Mouse (Mus musculus) left cerebral cortex, postnatal 25 days (tissue): Measurements from ENCODE around the gene Wdr91. TPM values are rescaled to one million over a fixed set of nuclear protein-coding genes. Genes with fewer than 3 reads are reported as not detected.

Experiments used
- DNase-seq, 2 experiments: peaks; one replicate each; pipeline ENCODE4 v3.0.0; 2022; ENCODE audit warnings: low spot score in 2 of 2, mixed read lengths in 1 of 2
- intact Hi-C: fragments of 180-260 bp; cut with DNase I; formaldehyde crosslinking; loops from one replicate; pipeline ENCODE4 v1.15.1; 2025
- total RNA-seq, 2 experiments: library from RNA; stranded (reverse); gene quantifications; 2 replicates each; pipeline ENCODE4 v1.2.3; 2021

Gene Wdr91
- total RNA-seq, 2 experiments from 2014 or later, result 28.3 to 36.4 TPM

- intact Hi-C loops, result no loop called here
- DNase-seq, result no peak
Observed at GRCm38 (mm10) chr6:34867301-34867994, 43.2 kb downstream of the Wdr91 start.

- no peak for DNase-seq
- intact Hi-C loops, result no loop called here
Observed at GRCm38 (mm10) chr6:34866786-34867185, 43.9 kb downstream of the Wdr91 start.

- DNase-seq, result no peak
- intact Hi-C loops, result no loop called here
Observed at GRCm38 (mm10) chr6:34865711-34866593, 44.7 kb downstream of the Wdr91 start.

- DNase-seq, result no peak
- intact Hi-C loops, result no loop called here
Observed at GRCm38 (mm10) chr6:34865213-34865612, 45.5 kb downstream of the Wdr91 start.

GRCm38 (mm10) chr6:34863786-34864514, 46.7 kb downstream of the Wdr91 start:
- intact Hi-C loops, result no loop called here

GRCm38 (mm10) chr6:34862791-34863403, 47.8 kb downstream of the Wdr91 start, which contains the start of gene Tmem140:
TSS of gene Tmem140 (plus strand) at chr6:34863146.
- DNase-seq, result no peak
- intact Hi-C loops, result no loop called here

More at GRCm38 (mm10) chr6:34863786-34864514, 46.7 kb downstream of the Wdr91 start:
- DNase-seq, result no peak

- no peak for DNase-seq
- intact Hi-C loops, result no loop called here
Observed at GRCm38 (mm10) chr6:34862381-34862780, 48.3 kb downstream of the Wdr91 start.

- intact Hi-C loops, result no loop called here
- DNase-seq, result no peak
Observed at GRCm38 (mm10) chr6:34861546-34862053, 49.1 kb downstream of the Wdr91 start.

- DNase-seq, result peak; percentile 3 to 88
- intact Hi-C loops, result loop anchor here (5.0 kb wide), 1 partner anchor 50 kb away; the partner anchor contains the start of gene Agbl3
Observed at GRCm38 (mm10) chr6:34832352-34832751, 78.3 kb downstream of the Wdr91 start.

Other genes with a start within 250 kb of the Wdr91 start
- 10 to 100 TPM; 15.6 to 16.7 TPM for gene Agbl3, start 130.4 kb downstream of the Wdr91 start, total RNA-seq
- gene Tmem140, start 47.7 kb downstream of the Wdr91 start, total RNA-seq, result 1 to 10 TPM; 2.0 to 2.4 TPM
- gene Cyren, start 32.8 kb downstream of the Wdr91 start, total RNA-seq, result 1 to 10 TPM; 5.5 to 6.1 TPM
- gene Stra8, start 9.3 kb upstream of the Wdr91 start, total RNA-seq, result not detected
- 1 to 10 TPM; 1.0 to 1.6 TPM for gene Slc23a4, start 77.5 kb upstream of the Wdr91 start, total RNA-seq
- gene Cnot4, start 222.8 kb upstream of the Wdr91 start, total RNA-seq, result 10 to 100 TPM; 39.4 to 43.7 TPM